Mouse (Mus musculus): ENCODE results near the gene Gm14137. TPM values are rescaled to one million over a fixed set of nuclear protein-coding genes. Genes with fewer than 3 reads are reported as not detected.

The Gm14137 gene
- polyA plus RNA-seq, 1 experiment from 2014 or later: 0.85 TPM

GRCm38 (mm10) chr2:119175614-119176013 is 1.3 kb downstream of the Gm14137 start:
- peaks cover 28% of the 10 kb centered on the region for H3K4me1 ChIP-seq
- 78% methylated on average over 6 of the region's 6 CpGs for whole genome bisulfite sequencing
- H3K27ac ChIP-seq (replicated peaks): no peak overlapping the region
- H3K9me3 ChIP-seq: no peaks in the 10 kb centered on the region
- no peak overlapping the region for H3K9ac ChIP-seq (replicated peaks)
- no peak overlapping the region for H3K4me2 ChIP-seq (replicated peaks)
- H3K4me3 ChIP-seq: no peak overlapping the region
- H3K27me3 ChIP-seq: no peaks in the 10 kb centered on the region
- peaks cover 38% of the 10 kb centered on the region for H3K36me3 ChIP-seq
- no peak for ATAC-seq (ENCODE audit: low FRiP score, low read depth)

- H3K9me3 ChIP-seq: no peaks in the 10 kb centered on the region
- no peaks in the 10 kb centered on the region for H3K27me3 ChIP-seq
- WGBS: 45% methylated on average over 3 of the region's 3 CpGs
- H3K4me1 ChIP-seq: peaks cover 28% of the 10 kb centered on the region
- H3K4me2 ChIP-seq (replicated peaks): no peak overlapping the region
- H3K9ac ChIP-seq (replicated peaks): no peak overlapping the region
- H3K4me3 ChIP-seq: no peak overlapping the region
- no peak overlapping the region for H3K27ac ChIP-seq (replicated peaks)
- H3K36me3 ChIP-seq: peaks cover 41% of the 10 kb centered on the region
- ATAC-seq (ENCODE audit: low FRiP score, low read depth): no peak
Measured at GRCm38 (mm10) chr2:119176761-119177160, 2.5 kb downstream of the Gm14137 start.

- Histone ChIP-seq H3K9me3 (no peaks in the 10 kb centered on the region), H3K27ac (replicated peaks) (no peak overlapping the region), H3K9ac (replicated peaks) (no peak overlapping the region), H3K27me3 (no peaks in the 10 kb centered on the region), H3K4me1 (peaks cover 23% of the 10 kb centered on the region), H3K4me2 (replicated peaks) (no peak overlapping the region), H3K36me3 (peaks cover 39% of the 10 kb centered on the region), H3K4me3 (no peak overlapping the region)
- WGBS: 91% methylated on average over 5 of the region's 5 CpGs
- no peak for ATAC-seq (ENCODE audit: low FRiP score, low read depth)
Measured at GRCm38 (mm10) chr2:119177384-119177939, 3.2 kb downstream of the Gm14137 start.

GRCm38 (mm10) chr2:119182914-119183313 is 8.6 kb downstream of the Gm14137 start:
- 76% methylated on average over 7 of the region's 7 CpGs for WGBS
- Histone ChIP-seq H3K27me3 (no peaks in the 10 kb centered on the region), H3K4me2 (replicated peaks) (no peak overlapping the region), H3K4me3 (no peak overlapping the region), H3K27ac (replicated peaks) (no peak overlapping the region), H3K4me1 (no peaks in the 10 kb centered on the region), H3K9me3 (no peaks in the 10 kb centered on the region), H3K36me3 (peaks cover 54% of the 10 kb centered on the region), H3K9ac (replicated peaks) (no peak overlapping the region)
- ATAC-seq (ENCODE audit: low FRiP score, low read depth): no peak

GRCm38 (mm10) chr2:119189029-119189710 is 14.9 kb downstream of the Gm14137 start:
- Histone ChIP-seq H3K27ac (replicated peaks) (no peak overlapping the region), H3K9ac (replicated peaks) (0 out of 2 replicates have a peak overlapping the region, but pooled peaks have one; percentile 17), H3K4me2 (replicated peaks) (peak overlapping the region; percentile 50), H3K4me3 (peak overlapping the region; percentile 23), H3K36me3 (peaks cover 9% of the 10 kb centered on the region), H3K9me3 (no peaks in the 10 kb centered on the region), H3K27me3 (no peaks in the 10 kb centered on the region), H3K4me1 (peaks cover 6% of the 10 kb centered on the region)
- peak; percentile 65 for ATAC-seq (ENCODE audit: low FRiP score, low read depth)
- WGBS: 10% methylated on average over 15 of the region's 15 CpGs

GRCm38 (mm10) chr2:119190969-119191368 is 16.7 kb downstream of the Gm14137 start:
- no peak overlapping the region for H3K27ac ChIP-seq (replicated peaks)
- H3K9me3 ChIP-seq: no peaks in the 10 kb centered on the region
- H3K9ac ChIP-seq (replicated peaks): no peak overlapping the region
- H3K36me3 ChIP-seq: no peaks in the 10 kb centered on the region
- no peak for ATAC-seq (ENCODE audit: low FRiP score, low read depth)
- H3K4me2 ChIP-seq (replicated peaks): no peak overlapping the region
- H3K4me3 ChIP-seq: no peak overlapping the region
- H3K27me3 ChIP-seq: no peaks in the 10 kb centered on the region
- peaks cover 6% of the 10 kb centered on the region for H3K4me1 ChIP-seq
- WGBS: 93% methylated on average over 5 of the region's 5 CpGs

GRCm38 (mm10) chr2:119194140-119194539 is 19.8 kb downstream of the Gm14137 start:
- H3K36me3 ChIP-seq: no peaks in the 10 kb centered on the region
- no peak for ATAC-seq (ENCODE audit: low FRiP score, low read depth)
- H3K27ac ChIP-seq (replicated peaks): no peak overlapping the region
- peaks cover 8% of the 10 kb centered on the region for H3K4me1 ChIP-seq
- H3K4me3 ChIP-seq: no peak overlapping the region
- no peaks in the 10 kb centered on the region for H3K27me3 ChIP-seq
- no peak overlapping the region for H3K9ac ChIP-seq (replicated peaks)
- no peaks in the 10 kb centered on the region for H3K9me3 ChIP-seq
- no peak overlapping the region for H3K4me2 ChIP-seq (replicated peaks)
- WGBS: 92% methylated on average over 5 of the region's 5 CpGs

GRCm38 (mm10) chr2:119196316-119197108 is 22.2 kb downstream of the Gm14137 start:
- Histone ChIP-seq H3K4me1 (peaks cover 7% of the 10 kb centered on the region), H3K9ac (replicated peaks) (no peak overlapping the region), H3K4me2 (replicated peaks) (no peak overlapping the region), H3K27ac (replicated peaks) (no peak overlapping the region), H3K27me3 (no peaks in the 10 kb centered on the region), H3K4me3 (no peak overlapping the region), H3K36me3 (no peaks in the 10 kb centered on the region), H3K9me3 (no peaks in the 10 kb centered on the region)
- no peak for ATAC-seq (ENCODE audit: low FRiP score, low read depth)
- 38% methylated on average over 4 of the region's 4 CpGs for WGBS

- WGBS: 80% methylated on average over 1 of the region's 1 CpGs
- no peaks in the 10 kb centered on the region for H3K9me3 ChIP-seq
Measured at GRCm38 (mm10) chr2:119197493-119197892, 23.2 kb downstream of the Gm14137 start.

GRCm38 (mm10) chr2:119198049-119198448 is 23.7 kb downstream of the Gm14137 start:
- no peak for ATAC-seq (ENCODE audit: low FRiP score, low read depth)
- Histone ChIP-seq H3K4me1 (peaks cover 10% of the 10 kb centered on the region), H3K36me3 (no peaks in the 10 kb centered on the region), H3K4me3 (no peak overlapping the region), H3K27ac (replicated peaks) (no peak overlapping the region), H3K9ac (replicated peaks) (no peak overlapping the region), H3K27me3 (no peaks in the 10 kb centered on the region), H3K4me2 (replicated peaks) (no peak overlapping the region), H3K9me3 (no peaks in the 10 kb centered on the region)
- 6% methylated on average over 1 of the region's 1 CpGs for WGBS

More at GRCm38 (mm10) chr2:119197493-119197892, 23.2 kb downstream of the Gm14137 start:
- H3K36me3 ChIP-seq: no peaks in the 10 kb centered on the region
- peaks cover 7% of the 10 kb centered on the region for H3K4me1 ChIP-seq
- ATAC-seq (ENCODE audit: low FRiP score, low read depth): no peak
- no peak overlapping the region for H3K9ac ChIP-seq (replicated peaks)
- H3K4me3 ChIP-seq: no peak overlapping the region
- H3K27ac ChIP-seq (replicated peaks): no peak overlapping the region
- H3K27me3 ChIP-seq: no peaks in the 10 kb centered on the region
- no peak overlapping the region for H3K4me2 ChIP-seq (replicated peaks)

- Histone ChIP-seq H3K27me3 (no peaks in the 10 kb centered on the region), H3K4me2 (replicated peaks) (no peak overlapping the region), H3K9ac (replicated peaks) (no peak overlapping the region), H3K9me3 (no peaks in the 10 kb centered on the region), H3K4me3 (no peak overlapping the region), H3K27ac (replicated peaks) (no peak overlapping the region), H3K4me1 (peaks cover 15% of the 10 kb centered on the region), H3K36me3 (no peaks in the 10 kb centered on the region)
- 40% methylated on average over 3 of the region's 3 CpGs for WGBS
- no peak for ATAC-seq (ENCODE audit: low FRiP score, low read depth)
Measured at GRCm38 (mm10) chr2:119198934-119199333, 24.6 kb downstream of the Gm14137 start.

GRCm38 (mm10) chr2:119202914-119203453 is 28.7 kb downstream of the Gm14137 start:
- Histone ChIP-seq H3K9ac (replicated peaks) (no peak overlapping the region), H3K4me2 (replicated peaks) (no peak overlapping the region), H3K4me3 (no peak overlapping the region), H3K36me3 (no peaks in the 10 kb centered on the region), H3K27ac (replicated peaks) (no peak overlapping the region), H3K9me3 (no peaks in the 10 kb centered on the region), H3K4me1 (peaks cover 21% of the 10 kb centered on the region), H3K27me3 (no peaks in the 10 kb centered on the region)
- no peak for ATAC-seq (ENCODE audit: low FRiP score, low read depth)
- whole genome bisulfite sequencing: 75% methylated on average over 5 of the region's 5 CpGs

All from midbrain, embryonic 12.5 days (tissue).